Mouse (Mus musculus) erythroblast, embryonic 14.5 days (primary cell): Measurements from ENCODE around the gene Xbp1. TPM values are rescaled to one million over a fixed set of nuclear protein-coding genes. Genes with fewer than 3 reads are reported as not detected.
A peak's percentile ranks its signal among the peaks of the same experiment; 100 is the strongest.

Experiments
- H3K27me3 ChIP-seq: 2 replicates; pipeline ENCODE4 v1.6.1; 2012; ENCODE audit warnings: inconsistent platforms; ENCODE audit not compliant: control insufficient read depth
- H3K36me3 ChIP-seq: 2 replicates; pipeline ENCODE4 v1.6.1; 2012; ENCODE audit warnings: mild to moderate bottlenecking, inconsistent platforms; ENCODE audit not compliant: control insufficient read depth
- H3K4me1 ChIP-seq: 2 replicates; pipeline ENCODE4 v1.6.1; 2012; ENCODE audit warnings: inconsistent platforms; ENCODE audit not compliant: control insufficient read depth
- H3K4me3 ChIP-seq: replicated peaks from 2 replicates; pipeline ENCODE3; 2012; ENCODE audit warnings: moderate library complexity, mild to moderate bottlenecking, inconsistent platforms
- H3K9me3 ChIP-seq: 2 replicates; pipeline ENCODE4 v1.6.1; 2012; ENCODE audit warnings: low read length, inconsistent platforms, mixed read lengths; ENCODE audit not compliant: control insufficient read depth
- GATA1 ChIP-seq: IDR thresholded peaks from 2 replicates; pipeline ENCODE4 v1.6.1; 2012; ENCODE audit warnings: low read length, inconsistent platforms, mixed read lengths
- TAL1 ChIP-seq: IDR thresholded peaks from 3 replicates; pipeline ENCODE4 v1.6.1; 2012; ENCODE audit warnings: low read length, inconsistent platforms, mixed read lengths
- polyA plus RNA-seq: library from polyadenylated mRNA; stranded (reverse); fragments of >175 nt; gene quantifications from 2 replicates; pipeline ENCODE4 v1.2.3, GENCODE M21; 2012

The Xbp1 gene
- polyA plus RNA-seq, 1 experiment: 1.1 TPM

GRCm38 (mm10) chr11:5512961-5513360 lies 7.5 kb upstream of the Xbp1 start:
- Histone ChIP-seq H3K9me3 (no peaks in the 10 kb centered on the region), H3K27me3 (no peaks in the 10 kb centered on the region), H3K4me1 (peaks cover 10% of the 10 kb centered on the region), H3K36me3 (no peaks in the 10 kb centered on the region), H3K4me3 (no peak overlapping the region)
- no peak for TF ChIP-seq TAL1
- TF ChIP-seq GATA1: no peak

DNA sequence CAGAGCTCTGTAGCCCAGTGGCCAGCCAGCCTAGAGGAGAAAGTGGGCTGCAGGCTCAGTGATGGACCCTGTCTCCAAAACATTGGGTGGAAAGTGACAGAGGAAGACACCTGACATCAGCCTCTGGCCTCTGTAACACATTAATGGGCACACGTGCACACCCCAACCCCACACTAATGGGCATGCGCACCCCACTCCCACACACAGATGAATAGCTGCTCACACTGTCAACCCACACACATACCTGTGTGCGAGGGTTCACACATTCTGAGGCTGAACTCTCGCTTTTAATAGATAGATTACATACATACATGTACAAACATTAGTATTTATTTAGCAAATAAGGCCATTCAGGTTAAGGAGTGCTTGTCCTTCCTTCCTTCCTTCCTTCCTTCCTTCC lies 6.4 kb upstream of the Xbp1 start:
- Histone ChIP-seq H3K9me3 (no peaks in the 10 kb centered on the region), H3K4me1 (peaks cover 10% of the 10 kb centered on the region), H3K27me3 (no peaks in the 10 kb centered on the region), H3K36me3 (no peaks in the 10 kb centered on the region), H3K4me3 (no peak overlapping the region)
- TF ChIP-seq TAL1: no peak
- no peak for TF ChIP-seq GATA1

DNA sequence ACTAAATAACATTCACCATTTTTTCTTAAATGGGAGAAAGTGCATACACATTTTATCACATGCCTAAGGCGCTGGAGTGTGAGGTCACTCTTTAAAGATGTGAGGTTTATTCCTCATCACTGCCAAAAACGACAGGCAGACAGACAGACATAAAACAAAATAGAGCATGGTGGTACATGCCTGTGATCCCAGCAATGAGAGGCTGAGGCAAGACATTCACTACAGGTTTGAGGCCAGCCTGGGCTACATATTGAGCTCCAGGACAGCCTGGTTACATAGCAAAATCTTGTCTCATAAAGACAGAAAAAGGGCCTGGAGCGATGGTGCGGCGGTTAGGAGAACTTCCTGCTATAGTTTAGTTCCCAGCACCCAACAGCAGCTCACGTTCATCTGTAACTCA lies 5.3 kb upstream of the Xbp1 start:
- H3K9me3 ChIP-seq: no peaks in the 10 kb centered on the region
- H3K27me3 ChIP-seq: no peaks in the 10 kb centered on the region
- no peak overlapping the region for H3K4me3 ChIP-seq
- TF ChIP-seq TAL1 (no peak), GATA1 (no peak)
- H3K4me1 ChIP-seq: peaks cover 6% of the 10 kb centered on the region
- H3K36me3 ChIP-seq: no peaks in the 10 kb centered on the region

- Histone ChIP-seq H3K4me3 (no peak overlapping the region), H3K9me3 (no peaks in the 10 kb centered on the region), H3K27me3 (no peaks in the 10 kb centered on the region), H3K4me1 (peaks cover 9% of the 10 kb centered on the region), H3K36me3 (no peaks in the 10 kb centered on the region)
- TF ChIP-seq GATA1 (no peak), TAL1 (no peak)
These were observed 4.8 kb upstream of the Xbp1 start for GRCm38 (mm10) chr11:5515655-5516054.

- H3K36me3 ChIP-seq: no peaks in the 10 kb centered on the region
- no peaks in the 10 kb centered on the region for H3K27me3 ChIP-seq
- peaks cover 11% of the 10 kb centered on the region for H3K4me1 ChIP-seq
- TF ChIP-seq GATA1 (no peak), TAL1 (no peak)
- H3K4me3 ChIP-seq: no peak overlapping the region
- H3K9me3 ChIP-seq: no peaks in the 10 kb centered on the region
These were observed 4.3 kb upstream of the Xbp1 start for GRCm38 (mm10) chr11:5516151-5516550.

DNA sequence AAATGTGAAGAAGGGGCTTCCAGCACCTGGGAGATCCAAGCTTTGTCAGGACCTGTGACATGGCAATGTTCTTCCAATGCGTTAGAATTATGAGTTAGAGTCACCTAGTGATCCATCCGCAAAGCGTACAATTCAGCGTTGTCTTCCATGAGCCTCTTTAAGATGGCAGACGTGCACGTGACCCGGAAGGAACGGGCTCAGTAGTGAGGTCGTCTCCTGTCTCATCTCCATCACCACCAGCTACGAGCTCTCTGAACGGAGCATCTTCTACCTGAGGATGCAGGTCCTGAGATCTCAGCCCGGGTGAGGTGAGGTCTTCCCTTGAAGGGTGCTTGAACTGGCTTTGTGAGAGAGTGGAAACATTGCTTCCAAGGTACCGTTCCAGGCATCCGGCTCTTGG lies 3.8 kb upstream of the Xbp1 start:
- H3K9me3 ChIP-seq: no peaks in the 10 kb centered on the region
- TF ChIP-seq GATA1 (no peak), TAL1 (no peak)
- H3K36me3 ChIP-seq: no peaks in the 10 kb centered on the region
- no peaks in the 10 kb centered on the region for H3K27me3 ChIP-seq
- no peak overlapping the region for H3K4me3 ChIP-seq
- peaks cover 16% of the 10 kb centered on the region for H3K4me1 ChIP-seq

- H3K9me3 ChIP-seq: no peaks in the 10 kb centered on the region
- no peak for TF ChIP-seq TAL1
- no peaks in the 10 kb centered on the region for H3K27me3 ChIP-seq
- no peak overlapping the region for H3K4me3 ChIP-seq
- H3K4me1 ChIP-seq: peaks cover 22% of the 10 kb centered on the region
- peaks cover 1% of the 10 kb centered on the region for H3K36me3 ChIP-seq
These were observed 3.1 kb upstream of the Xbp1 start for GRCm38 (mm10) chr11:5517346-5517745.

GRCm38 (mm10) chr11:5519681-5520080 lies 778 bp upstream of the Xbp1 start:
- Histone ChIP-seq H3K36me3 (peaks cover 25% of the 10 kb centered on the region), H3K27me3 (no peaks in the 10 kb centered on the region), H3K9me3 (no peaks in the 10 kb centered on the region), H3K4me1 (peaks cover 35% of the 10 kb centered on the region), H3K4me3 (peak overlapping the region; percentile 93)
- TF ChIP-seq TAL1 (no peak), GATA1 (no peak)

DNA sequence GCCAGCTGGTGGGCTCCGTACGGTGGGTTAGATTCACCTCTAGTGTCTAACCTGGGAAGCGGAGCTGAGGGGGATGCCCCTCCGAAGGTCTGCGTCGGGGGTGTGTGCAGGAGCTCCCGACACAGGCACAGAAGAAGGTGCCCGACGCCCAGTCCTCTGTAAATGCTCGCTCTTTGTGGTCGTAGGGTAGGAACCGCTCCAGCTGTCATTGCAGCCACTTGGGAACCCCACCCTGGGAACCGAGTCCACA lies 732 bp downstream of the Xbp1 start:
- Histone ChIP-seq H3K4me1 (peaks cover 35% of the 10 kb centered on the region), H3K4me3 (peak overlapping the region; percentile 93), H3K9me3 (no peaks in the 10 kb centered on the region), H3K27me3 (no peaks in the 10 kb centered on the region), H3K36me3 (peaks cover 40% of the 10 kb centered on the region)
- TF ChIP-seq TAL1 (no peak), GATA1 (no peak)

- Histone ChIP-seq H3K4me3 (peak overlapping the region; percentile 93), H3K36me3 (peaks cover 45% of the 10 kb centered on the region), H3K9me3 (no peaks in the 10 kb centered on the region), H3K4me1 (peaks cover 35% of the 10 kb centered on the region), H3K27me3 (no peaks in the 10 kb centered on the region)
- TF ChIP-seq TAL1 (no peak), GATA1 (peak; percentile 8; the same call in 1 of the 2 replicates)
These were observed 1.2 kb downstream of the Xbp1 start for GRCm38 (mm10) chr11:5521516-5522291.
